Mouse (Mus musculus): ENCODE results near the gene Tgm2.

The Tgm2 gene

DNA sequence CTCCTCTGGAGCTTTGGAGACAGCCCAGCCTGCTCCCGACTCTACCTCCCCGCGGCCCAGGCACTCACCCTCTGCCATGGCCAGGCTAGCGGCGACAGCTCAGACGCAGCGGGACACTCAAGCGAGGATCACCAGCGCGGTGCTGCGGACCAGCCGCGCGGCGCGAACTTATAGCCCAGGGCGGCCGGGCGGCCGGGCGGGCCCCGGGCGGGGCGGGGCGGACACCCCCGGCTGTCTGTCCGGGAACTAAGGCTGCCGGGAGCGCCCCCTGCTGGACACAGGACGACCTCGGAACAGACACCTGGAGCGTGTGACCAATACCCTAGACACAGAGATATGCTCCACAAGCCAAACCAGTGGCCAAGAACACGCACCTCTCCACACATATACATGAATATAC is at the start of gene Tgm2:
TSS of gene Tgm2 (minus strand) at position 214 of the 400 bp plus-strand sequence.
- in situ Hi-C loops (cut with MboI; ENCODE audit: low pct_unique_long_range_greater_than_20kb in 1 of 2, low sequenced_read_pairs in 2 of 2, unreplicated experiment in 1 of 2), result no loop called here

DNA sequence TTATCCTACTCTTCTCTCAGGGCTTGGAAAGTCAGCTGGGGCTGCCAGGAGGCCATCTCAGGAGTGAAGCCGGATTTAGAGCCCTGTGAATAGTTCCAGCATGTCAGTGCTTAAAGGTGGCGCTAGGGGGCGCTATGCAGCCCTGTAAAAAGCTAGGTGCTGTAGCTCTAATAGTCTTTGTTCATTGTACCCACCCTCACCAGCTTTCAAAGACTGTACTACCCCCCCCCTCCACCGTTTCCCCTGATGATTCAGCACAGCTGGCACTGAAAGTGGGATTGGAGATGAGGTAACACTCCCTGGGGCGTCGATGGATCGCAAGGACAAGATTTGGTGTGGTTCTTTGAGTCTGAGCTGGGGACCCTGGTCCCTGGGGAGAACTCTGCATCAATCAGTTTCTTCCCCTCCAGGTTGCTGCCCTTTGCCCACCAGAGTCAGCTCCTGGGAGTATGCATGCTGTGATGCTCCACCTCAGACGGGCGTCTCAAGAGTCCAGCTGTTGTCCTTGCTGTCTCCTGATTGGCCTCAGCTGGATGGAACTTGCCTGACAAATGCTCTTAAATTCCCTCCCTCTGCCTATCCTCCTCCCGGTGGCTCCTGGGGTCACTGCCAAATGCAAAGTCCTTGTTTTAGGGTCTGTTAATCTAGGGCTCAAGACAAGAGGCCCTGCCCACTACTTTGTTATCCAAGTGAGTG is 48.9 kb upstream of the Tgm2 start:
- in situ Hi-C loops (cut with MboI; ENCODE audit: low pct_unique_long_range_greater_than_20kb in 1 of 2, low sequenced_read_pairs in 2 of 2, unreplicated experiment in 1 of 2), result no loop called here

DNA sequence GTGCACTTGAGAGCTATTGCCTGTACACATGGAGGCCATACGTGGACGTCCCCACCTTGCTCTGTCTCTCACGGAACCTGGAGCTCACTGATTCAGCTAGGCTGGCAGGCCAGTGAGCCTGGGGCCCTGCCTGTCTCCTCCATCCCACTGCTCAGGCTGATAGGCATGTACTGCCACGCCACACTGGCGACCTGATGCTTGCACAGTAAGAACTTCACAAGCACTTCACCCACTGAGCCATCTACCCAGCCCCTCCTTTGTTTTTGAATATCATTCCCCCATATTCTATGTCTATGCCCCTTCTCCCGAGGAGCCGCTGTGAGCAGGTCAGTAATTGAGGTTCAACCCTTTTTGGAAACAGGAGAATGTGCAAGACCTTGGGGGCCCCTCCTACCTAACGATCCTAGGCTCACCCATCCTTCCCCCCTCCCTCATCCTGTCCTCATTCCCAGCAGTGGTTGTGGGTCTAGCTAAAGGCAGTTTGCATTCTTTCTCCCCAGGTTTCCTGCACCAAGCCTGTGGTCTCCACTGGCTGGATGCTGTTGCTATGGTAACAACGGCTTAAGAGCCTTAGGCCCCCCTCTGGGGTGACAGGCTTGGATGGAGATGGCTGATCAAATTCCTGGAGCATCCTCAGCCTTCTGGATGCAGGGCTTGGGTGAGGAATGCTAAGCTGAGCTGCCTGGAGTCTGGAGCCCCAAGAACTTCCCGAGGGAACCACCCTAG is 47.5 kb upstream of the Tgm2 start:
- in situ Hi-C loops (cut with MboI; ENCODE audit: low pct_unique_long_range_greater_than_20kb in 1 of 2, low sequenced_read_pairs in 2 of 2, unreplicated experiment in 1 of 2), result no loop called here

DNA sequence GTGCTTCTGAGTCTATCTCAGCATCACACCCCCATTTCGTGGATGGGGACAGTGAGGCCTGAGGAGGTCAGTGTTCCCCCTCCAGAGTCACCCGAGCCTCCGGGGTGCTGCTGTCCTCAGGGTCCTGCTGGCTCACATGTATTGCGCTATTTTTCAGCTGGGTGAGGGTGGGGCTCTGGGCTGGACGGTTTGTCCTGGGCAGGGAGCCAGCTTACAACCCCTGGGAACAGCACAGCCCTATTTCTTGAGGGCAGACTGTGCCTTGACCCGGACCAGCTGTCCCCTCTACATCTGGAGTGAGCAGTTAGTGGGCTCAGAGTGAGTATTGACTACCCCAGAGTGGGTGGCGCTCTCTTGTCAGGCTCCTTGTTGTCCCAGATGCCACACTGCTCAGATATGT is 44.9 kb upstream of the Tgm2 start:
- in situ Hi-C loops (cut with MboI; ENCODE audit: low pct_unique_long_range_greater_than_20kb in 1 of 2, low sequenced_read_pairs in 2 of 2, unreplicated experiment in 1 of 2), result no loop called here

DNA sequence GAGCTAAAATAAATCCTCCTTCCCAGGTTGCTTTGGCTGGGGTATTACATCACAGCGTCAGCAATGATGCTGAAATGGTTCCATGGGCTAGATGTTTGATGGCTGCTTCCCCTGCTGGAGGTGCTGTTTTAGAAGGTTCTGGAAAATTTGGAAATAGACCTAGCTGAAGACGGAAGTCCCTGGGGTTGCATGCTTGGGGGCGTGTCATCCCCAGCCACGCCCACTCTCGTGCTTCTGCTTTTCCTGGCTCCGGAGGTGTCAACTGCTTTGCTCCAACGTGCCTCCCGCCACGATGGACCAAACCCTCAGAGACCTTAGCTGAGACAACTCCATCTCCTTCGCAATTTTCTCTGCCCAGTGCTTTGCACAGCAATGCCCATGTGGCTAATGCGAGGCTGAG is 43.2 kb upstream of the Tgm2 start:
- in situ Hi-C loops (cut with MboI; ENCODE audit: low pct_unique_long_range_greater_than_20kb in 1 of 2, low sequenced_read_pairs in 2 of 2, unreplicated experiment in 1 of 2), result no loop called here

DNA sequence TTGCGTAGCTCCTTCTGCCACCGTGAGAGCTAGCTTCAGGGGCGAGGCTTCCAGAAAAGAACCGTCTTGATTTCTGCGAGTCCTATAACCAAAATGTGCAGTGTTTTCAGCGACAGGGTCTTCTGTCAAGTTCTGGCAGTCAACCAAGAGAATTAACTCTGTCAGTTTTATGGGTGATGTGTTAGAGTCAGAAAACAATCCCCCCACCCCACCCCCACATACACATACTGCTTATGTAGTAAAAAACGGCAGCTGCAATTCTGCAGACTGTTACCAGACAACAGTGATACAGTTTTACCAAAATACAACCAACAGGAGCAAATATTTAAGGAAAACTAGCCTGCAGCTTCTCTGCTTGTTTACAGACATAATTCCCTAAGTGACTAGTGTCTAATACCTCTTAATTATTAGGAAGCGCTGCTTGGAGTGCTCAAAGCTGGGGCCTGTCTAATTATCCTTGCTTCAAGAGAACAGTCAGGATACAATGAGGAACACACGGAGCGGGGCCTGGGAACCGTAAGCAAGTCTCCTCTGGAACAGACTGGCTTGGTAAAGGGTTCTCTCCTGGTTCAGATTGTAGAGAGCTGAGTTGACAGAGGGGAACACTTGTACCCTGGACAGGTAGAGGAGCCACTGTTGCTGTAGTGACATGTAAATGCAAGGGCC is 40.1 kb upstream of the Tgm2 start:
- in situ Hi-C loops (cut with MboI; ENCODE audit: low pct_unique_long_range_greater_than_20kb in 1 of 2, low sequenced_read_pairs in 2 of 2, unreplicated experiment in 1 of 2), result no loop called here

DNA sequence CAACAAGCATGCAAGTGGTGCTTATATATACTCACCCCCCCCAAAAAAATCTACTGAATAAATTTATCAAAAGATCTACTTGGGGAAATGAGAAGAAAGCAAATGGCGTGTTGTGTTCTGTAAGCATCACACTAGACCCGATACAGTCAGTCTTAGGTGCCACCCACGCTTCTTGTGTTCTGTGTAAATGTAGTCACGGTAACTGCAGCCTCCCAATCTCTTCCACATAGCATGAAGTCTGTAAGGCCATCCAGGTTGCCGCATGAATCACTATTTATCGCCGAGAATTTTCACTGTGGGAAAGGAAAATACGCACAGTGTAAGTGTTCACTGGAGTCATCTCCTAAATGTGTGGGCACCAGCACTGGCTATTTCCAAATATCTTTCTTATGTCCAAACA is 37.0 kb upstream of the Tgm2 start:
- in situ Hi-C loops (cut with MboI; ENCODE audit: low pct_unique_long_range_greater_than_20kb in 1 of 2, low sequenced_read_pairs in 2 of 2, unreplicated experiment in 1 of 2), result no loop called here

DNA sequence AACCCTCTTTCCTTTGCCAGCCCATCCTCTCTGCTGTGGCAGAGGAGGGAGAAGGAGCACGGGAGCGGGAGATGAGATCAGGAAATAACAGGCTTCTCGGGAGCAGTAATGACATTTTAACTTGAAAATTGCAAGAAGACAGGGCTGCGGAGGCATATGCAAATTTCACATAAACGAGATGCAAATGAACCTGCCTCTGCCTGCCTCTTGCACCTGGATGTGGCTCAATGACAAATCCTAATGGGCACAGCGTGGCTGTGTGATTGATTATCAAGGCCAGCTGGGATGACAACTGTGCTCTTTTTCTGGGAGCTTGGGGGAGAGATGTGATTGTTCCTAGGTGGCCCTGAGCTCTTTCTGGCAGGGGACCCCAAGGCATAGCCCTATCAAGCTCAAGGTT is 35.7 kb upstream of the Tgm2 start:
- in situ Hi-C loops (cut with MboI; ENCODE audit: low pct_unique_long_range_greater_than_20kb in 1 of 2, low sequenced_read_pairs in 2 of 2, unreplicated experiment in 1 of 2), result no loop called here

DNA sequence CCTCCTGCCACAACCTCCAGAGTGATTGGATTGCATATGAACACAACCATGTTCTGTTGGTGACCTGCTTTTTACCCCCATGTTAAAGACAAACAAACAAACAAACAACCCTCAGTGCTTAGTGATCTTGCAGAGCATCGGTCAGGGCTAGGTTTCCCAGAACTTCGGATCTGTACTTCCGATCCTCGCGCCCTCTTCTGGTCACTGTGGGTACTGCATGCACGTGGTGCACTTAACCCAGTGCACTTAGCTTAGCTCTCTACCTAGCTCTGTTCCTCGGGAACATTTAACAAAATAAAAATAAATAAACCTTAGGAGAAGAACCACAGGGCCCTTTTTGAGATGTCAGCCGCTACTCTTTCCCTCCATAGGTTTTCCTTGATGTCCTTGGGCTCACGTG is 34.6 kb upstream of the Tgm2 start:
- in situ Hi-C loops (cut with MboI; ENCODE audit: low pct_unique_long_range_greater_than_20kb in 1 of 2, low sequenced_read_pairs in 2 of 2, unreplicated experiment in 1 of 2), result no loop called here

DNA sequence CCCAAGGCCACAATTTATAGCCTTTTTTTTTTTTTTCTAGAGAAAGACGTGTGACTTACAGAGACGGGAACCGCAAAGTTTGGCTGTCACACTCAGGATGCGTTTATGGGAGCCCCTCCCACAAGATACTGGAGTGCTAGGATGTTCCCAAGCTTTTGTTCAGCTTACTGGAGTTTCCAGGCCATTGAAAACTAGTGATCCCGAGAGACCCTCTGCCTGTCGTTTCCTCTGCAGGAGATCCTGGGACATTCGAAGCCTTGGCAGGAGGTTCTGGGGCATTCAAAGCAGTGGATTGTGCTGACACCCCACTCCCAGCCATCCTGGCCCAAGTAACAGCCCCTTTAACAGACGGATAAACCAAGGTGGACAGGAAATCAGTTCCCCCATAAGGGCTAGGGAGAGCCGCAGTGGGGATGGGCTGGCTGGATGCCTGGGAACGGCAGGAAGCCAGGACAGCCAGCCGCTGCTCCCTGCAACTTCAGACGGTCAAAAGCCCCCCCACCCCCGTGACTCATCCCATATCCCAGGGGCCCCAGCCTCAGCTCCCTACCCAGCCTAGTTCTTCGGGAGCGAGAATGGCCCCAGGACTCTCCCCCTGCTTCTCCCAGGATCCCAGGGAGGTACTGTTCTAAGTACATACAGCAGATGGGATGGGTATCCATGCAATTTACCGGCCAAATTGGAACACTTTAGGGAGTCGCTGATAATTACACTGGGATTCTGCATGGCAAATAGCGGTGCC is 33.3 kb upstream of the Tgm2 start:
- in situ Hi-C loops (cut with MboI; ENCODE audit: low pct_unique_long_range_greater_than_20kb in 1 of 2, low sequenced_read_pairs in 2 of 2, unreplicated experiment in 1 of 2), result no loop called here

DNA sequence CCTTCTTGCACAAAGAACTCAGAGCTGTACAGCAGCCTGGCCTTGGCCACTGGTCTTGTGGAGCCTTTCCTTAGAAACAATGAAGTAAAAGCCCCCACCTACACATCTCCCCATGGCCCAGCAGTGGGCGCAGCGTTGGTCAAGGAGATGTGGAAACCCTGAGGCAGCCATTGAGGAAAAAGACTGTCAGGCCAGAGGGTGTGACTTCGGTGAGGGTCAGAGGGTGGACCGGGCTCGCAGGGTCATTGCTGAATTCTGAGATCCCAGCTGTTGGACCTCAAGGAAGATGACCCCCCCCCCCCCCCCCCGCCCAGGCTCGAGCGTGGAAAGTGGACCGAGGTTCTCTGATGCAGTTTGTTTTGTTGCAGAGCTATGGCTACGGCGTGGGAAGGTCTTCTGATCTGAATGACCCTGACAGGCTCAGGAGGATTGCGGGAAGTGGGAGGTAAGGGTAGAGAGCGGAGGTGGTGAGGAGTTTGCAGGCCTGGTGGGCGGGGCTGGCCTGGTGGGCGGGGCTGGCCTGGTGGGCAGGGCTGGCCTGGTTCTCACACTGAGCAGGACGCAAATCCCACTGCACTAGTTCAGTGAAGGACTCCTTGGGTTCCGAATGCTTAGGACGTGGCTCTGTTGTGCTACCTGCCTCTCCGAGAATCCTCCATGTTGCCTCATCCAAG is 32.6 kb upstream of the Tgm2 start:
- in situ Hi-C loops (cut with MboI; ENCODE audit: low pct_unique_long_range_greater_than_20kb in 1 of 2, low sequenced_read_pairs in 2 of 2, unreplicated experiment in 1 of 2), result no loop called here

DNA sequence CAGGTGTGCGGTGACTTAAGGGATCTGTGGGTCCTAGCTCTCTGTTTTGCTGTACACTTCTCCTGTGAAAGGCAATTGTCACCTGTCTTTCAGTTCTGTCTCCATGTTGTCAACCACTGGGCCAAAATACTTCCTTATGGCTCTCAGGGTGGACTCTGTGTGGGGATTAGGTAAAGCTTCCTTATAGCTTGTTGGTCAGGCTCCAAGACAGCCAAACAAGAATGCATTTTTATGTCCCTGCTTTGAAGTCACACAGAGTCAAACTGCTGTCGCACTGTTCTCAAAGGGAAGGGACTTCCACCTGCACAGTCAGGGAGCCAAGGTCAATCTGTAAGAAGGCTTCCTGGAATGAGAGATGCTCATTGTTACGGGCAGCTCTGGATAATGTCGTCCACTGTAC is 31.9 kb upstream of the Tgm2 start:
- in situ Hi-C loops (cut with MboI; ENCODE audit: low pct_unique_long_range_greater_than_20kb in 1 of 2, low sequenced_read_pairs in 2 of 2, unreplicated experiment in 1 of 2), result no loop called here

DNA sequence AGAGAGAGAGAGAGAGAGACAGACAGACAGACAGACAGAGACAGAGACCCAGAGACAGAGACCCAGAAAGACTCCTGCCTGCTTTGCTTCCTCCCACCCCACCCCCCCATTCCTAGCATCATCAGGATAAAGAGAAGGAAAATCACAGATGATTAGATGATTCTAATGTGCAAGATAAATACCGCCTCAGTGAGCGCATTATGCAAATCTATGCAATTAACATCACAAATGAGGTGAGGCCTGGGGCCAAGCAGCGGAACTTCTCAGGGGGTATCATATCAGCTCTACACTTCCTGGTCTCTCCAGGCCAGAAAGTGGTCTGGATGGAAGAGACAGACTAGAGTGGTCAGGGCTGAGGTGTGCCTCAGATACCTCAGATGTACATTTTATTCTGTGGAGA is 31.3 kb upstream of the Tgm2 start:
- in situ Hi-C loops (cut with MboI; ENCODE audit: low pct_unique_long_range_greater_than_20kb in 1 of 2, low sequenced_read_pairs in 2 of 2, unreplicated experiment in 1 of 2), result no loop called here

DNA sequence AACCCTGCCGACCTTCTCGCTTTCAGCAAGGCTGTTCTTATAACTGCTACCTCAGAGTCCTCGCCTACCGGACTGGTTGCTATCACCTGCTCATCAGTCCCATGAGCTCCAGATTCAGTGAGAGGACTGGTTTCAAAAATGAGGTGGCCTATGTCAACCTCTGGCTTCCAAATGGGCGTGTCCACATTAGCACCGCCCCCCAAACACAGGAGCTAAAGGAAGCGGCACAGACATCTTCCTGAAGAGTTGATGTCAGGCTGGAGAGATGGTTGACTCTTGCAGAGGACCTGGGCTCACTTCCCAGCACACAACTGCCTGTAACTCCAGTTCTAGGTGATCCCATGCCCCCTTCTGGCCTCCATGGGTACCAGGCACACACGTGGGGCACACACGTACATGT is 30.5 kb upstream of the Tgm2 start:
- in situ Hi-C loops (cut with MboI; ENCODE audit: low pct_unique_long_range_greater_than_20kb in 1 of 2, low sequenced_read_pairs in 2 of 2, unreplicated experiment in 1 of 2), result no loop called here

DNA sequence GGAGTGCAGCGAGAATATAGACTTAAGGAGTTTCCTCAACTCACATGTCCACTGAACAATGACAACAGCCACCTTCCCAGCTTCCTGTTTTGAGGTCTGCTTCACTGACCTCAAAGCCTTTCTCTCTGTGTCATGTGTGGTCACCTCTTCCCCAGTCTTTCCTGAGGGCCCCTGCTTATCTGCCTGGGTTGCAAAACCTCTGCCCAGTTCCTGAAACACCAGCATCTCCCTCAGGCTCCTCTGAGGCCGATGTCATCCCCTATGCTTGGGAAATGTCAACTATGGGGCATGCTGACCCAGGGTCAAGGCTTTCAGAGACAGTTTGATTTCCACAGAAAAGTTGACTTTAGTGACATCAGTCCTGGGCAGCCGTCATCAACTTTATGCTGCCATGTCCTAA is 29.2 kb upstream of the Tgm2 start:
- in situ Hi-C loops (cut with MboI; ENCODE audit: low pct_unique_long_range_greater_than_20kb in 1 of 2, low sequenced_read_pairs in 2 of 2, unreplicated experiment in 1 of 2), result no loop called here

DNA sequence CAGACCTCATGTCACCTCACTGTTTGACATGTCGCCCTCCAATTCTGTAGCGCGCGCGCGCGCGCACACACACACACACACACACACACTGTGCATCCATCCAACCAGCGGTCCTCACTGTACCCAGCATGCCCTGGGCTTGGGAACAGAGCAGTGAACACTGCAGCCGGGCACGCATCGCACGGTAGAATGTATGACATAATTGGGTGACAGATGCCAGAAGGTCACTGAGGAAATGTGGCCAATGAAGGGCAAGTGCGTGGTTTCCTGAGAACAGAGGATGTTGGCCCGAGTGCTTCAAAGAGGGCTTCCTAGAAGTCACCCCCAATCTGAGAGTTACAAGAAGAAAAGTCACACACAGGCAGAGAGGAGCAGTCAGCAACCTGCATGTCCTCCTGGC is 28.7 kb upstream of the Tgm2 start:
- in situ Hi-C loops (cut with MboI; ENCODE audit: low pct_unique_long_range_greater_than_20kb in 1 of 2, low sequenced_read_pairs in 2 of 2, unreplicated experiment in 1 of 2), result no loop called here

DNA sequence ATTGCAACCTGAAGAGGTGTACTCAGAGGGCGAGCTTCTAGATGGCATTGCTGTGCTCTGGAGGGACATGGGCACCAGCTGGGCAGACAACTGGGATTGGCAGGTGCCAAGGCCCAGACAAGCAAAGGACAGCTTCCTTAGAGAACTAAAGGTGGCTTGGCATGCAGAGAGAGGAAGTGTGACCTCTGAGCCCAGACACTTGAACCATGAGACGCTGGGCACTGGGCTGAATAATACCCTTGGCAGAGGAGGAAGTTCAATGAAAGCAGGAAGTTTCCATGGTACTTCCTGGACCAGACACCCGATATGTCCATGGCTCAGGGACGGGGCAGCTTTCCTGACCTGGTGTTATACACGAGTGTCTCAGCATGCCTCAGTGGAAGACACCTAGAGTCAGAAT is 28.2 kb upstream of the Tgm2 start:
- in situ Hi-C loops (cut with MboI; ENCODE audit: low pct_unique_long_range_greater_than_20kb in 1 of 2, low sequenced_read_pairs in 2 of 2, unreplicated experiment in 1 of 2), result no loop called here

DNA sequence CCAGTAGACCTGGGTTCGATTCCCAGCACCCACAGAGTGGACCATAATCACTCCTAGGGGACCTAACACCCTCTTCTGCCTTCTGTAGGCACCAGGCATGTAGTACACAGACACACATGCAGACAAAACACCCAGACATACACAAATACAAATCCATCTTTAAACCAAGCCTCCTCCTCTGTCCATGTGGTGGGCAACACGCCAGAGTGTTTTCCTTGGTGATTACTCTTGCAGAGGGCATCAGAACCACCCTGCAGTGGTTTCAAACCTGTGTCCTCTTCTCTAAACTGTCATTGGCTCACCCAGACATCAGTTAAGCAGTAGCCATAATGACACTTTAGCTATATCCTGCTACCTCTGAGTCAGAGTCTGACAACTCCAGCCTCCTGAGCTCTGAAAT is 24.2 kb upstream of the Tgm2 start:
- in situ Hi-C loops (cut with MboI; ENCODE audit: low pct_unique_long_range_greater_than_20kb in 1 of 2, low sequenced_read_pairs in 2 of 2, unreplicated experiment in 1 of 2), result no loop called here

DNA sequence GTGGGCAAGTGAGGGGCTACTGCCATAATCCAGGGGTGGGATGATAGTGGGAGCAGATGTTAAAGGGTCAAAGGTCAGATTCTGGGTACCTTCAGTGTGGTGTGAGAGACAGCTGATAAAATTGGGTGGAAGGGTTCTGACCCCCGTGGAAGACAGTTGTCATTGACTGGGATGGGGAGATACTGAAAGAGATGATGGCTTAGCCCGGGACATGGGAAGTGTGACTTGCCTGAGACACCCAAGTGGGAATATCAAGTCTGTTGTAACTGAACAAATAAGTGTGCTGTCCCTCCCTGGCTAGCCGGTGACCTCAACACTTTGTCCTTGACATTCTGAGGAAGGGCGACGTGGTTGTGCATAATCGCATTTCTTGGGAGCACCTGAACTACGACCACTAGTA is 23.5 kb upstream of the Tgm2 start:
- in situ Hi-C loops (cut with MboI; ENCODE audit: low pct_unique_long_range_greater_than_20kb in 1 of 2, low sequenced_read_pairs in 2 of 2, unreplicated experiment in 1 of 2), result no loop called here
